ENCODE assay signal across 8 mouse cellular contexts in the genomic region with DNA sequence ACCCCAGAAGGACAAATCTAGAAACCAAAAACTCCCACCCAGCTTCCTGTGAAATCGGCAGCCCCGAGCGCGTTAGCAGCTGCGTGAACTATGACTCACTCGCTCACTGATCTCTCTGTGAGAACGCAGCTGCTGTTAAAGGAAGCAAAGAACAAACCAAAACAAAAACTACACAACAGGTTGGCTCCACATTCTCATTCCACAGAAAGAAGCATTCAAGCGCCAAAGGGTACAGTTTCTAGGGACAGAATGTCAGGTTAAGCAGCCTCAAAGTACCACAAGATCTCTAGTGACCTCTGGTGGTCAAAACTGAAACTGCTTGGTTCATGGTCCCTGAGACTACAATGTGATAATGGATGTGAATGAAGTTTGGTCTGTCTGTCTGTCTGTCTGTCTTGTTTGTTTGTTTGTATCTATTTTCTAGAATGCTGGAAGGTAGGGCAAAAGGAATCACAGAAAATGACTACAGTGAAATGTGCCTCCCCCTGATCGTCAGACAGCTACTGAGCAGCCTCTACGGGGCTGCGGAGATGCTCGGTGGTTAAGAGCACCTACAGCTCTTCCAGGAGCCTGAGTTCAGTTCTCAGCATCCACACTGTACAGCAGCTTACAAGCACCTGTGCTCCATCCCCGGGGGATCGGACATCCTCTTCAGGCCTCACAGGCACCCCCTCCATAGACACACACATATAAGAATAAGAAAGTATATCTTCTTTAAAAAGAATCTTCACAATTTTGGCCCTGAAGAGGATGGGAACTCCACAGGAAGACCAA. TPM values are rescaled to one million over a fixed set of nuclear protein-coding genes. Genes with fewer than 3 reads are reported as not detected.
A peak's percentile ranks its signal among the peaks of the same experiment; 100 is the strongest.
DNase-seq lines count a peak whose midpoint lies in the region; ATAC-seq and TF ChIP-seq lines count a peak whose summit lies in the region.

No protein-coding gene starts in this region.

- H3K4me3 ChIP-seq in bone marrow macrophage, adult 2 months (ENCODE audit: insufficient read depth, low read length): peak overlapping the region; percentile 49
- H3K4me3 ChIP-seq in embryonic facial prominence, embryonic 15.5 days (replicated peaks): peak overlapping the region; percentile 39
- peak overlapping the region; percentile 45 for H3K4me3 ChIP-seq in heart, embryonic 13.5 days
- peak overlapping the region; percentile 35 for H3K4me3 ChIP-seq in kidney, postnatal 0 days (replicated peaks; ENCODE audit: low read depth, low read length)

- DNase-seq in CD8-positive naive resting alpha-beta T cell, adult 2 months (ENCODE audit: low read depth in 2 of 2, low spot score in 2 of 2): peak; percentile 78 to 87
- peak; percentile 90 for DNase-seq in kidney, postnatal 0 days (ENCODE audit: low spot score)
- DNase-seq in liver: peak; percentile 50
- DNase-seq in monocyte, adult 2 months (ENCODE audit: low read depth in 1 of 2, low spot score in 2 of 2): peak; percentile 10 to 31
- peak; percentile 86 for DNase-seq in splenic B cell, adult 2 months (ENCODE audit: low read depth, low spot score)

- H3K27me3 ChIP-seq in embryonic facial prominence, embryonic 15.5 days: no peaks in the 10 kb centered on the region
- peaks cover 9% of the 10 kb centered on the region; the same call in 1 of the 2 replicates for H3K27me3 ChIP-seq in heart, embryonic 13.5 days (replicated peaks)
- no peaks in the 10 kb centered on the region for H3K27me3 ChIP-seq in kidney, postnatal 0 days (ENCODE audit: insufficient read depth, low read length)
- no peaks in the 10 kb centered on the region for H3K27me3 ChIP-seq in splenic B cell, adult 2 months (ENCODE audit: control insufficient read depth, insufficient read depth, low read length, poor library complexity, severe bottlenecking)

- no peak overlapping the region for H3K27ac ChIP-seq in bone marrow macrophage, adult 2 months (ENCODE audit: insufficient read depth, low read depth, low read length)
- peak overlapping the region; percentile 48; the same call in 1 of the 2 replicates for H3K27ac ChIP-seq in embryonic facial prominence, embryonic 15.5 days (replicated peaks)
- no peak overlapping the region for H3K27ac ChIP-seq in heart, embryonic 13.5 days (replicated peaks)
- H3K27ac ChIP-seq in kidney, postnatal 0 days: no peak overlapping the region

- H3K4me1 ChIP-seq in bone marrow macrophage, adult 2 months (ENCODE audit: control insufficient read depth, insufficient read depth, low read length): no peaks in the 10 kb centered on the region
- H3K4me1 ChIP-seq in embryonic facial prominence, embryonic 15.5 days: no peaks in the 10 kb centered on the region
- H3K4me1 ChIP-seq in heart, embryonic 13.5 days: peaks cover 3% of the 10 kb centered on the region; the same call in 1 of the 2 replicates
- no peaks in the 10 kb centered on the region for H3K4me1 ChIP-seq in kidney, postnatal 0 days (replicated peaks; ENCODE audit: insufficient read depth, low read length)

- ATAC-seq in embryonic facial prominence, embryonic 15.5 days (ENCODE audit: insufficient number of reproducible peaks, low FRiP score, low TSS enrichment, low read depth): no peak
- ATAC-seq in heart, embryonic 13.5 days (ENCODE audit: extremely low read depth, insufficient number of reproducible peaks, low FRiP score, low TSS enrichment): no peak
- ATAC-seq in kidney, postnatal 0 days (replicated peaks; ENCODE audit: low FRiP score, low read depth): peak; percentile 44

- TF ChIP-seq CTCF in bone marrow macrophage, adult 2 months (IDR thresholded peaks at IDR 0.05; ENCODE audit: low read depth, low read length): no peak
- TF ChIP-seq CTCF in kidney, postnatal 0 days (IDR thresholded peaks at IDR 0.05; ENCODE audit: low read depth): peak; percentile 99

- H3K9me3 ChIP-seq in embryonic facial prominence, embryonic 15.5 days (replicated peaks): no peaks in the 10 kb centered on the region
- H3K9me3 ChIP-seq in heart, embryonic 13.5 days: no peaks in the 10 kb centered on the region
- H3K9me3 ChIP-seq in kidney, postnatal 0 days (replicated peaks; ENCODE audit: low read length): no peaks in the 10 kb centered on the region

- 39% methylated on average over 14 of the region's 14 CpGs for WGBS in embryonic facial prominence, embryonic 15.5 days
- WGBS in heart, embryonic 13.5 days: 48% methylated on average over 14 of the region's 14 CpGs
- WGBS in kidney, postnatal 0 days: 36% methylated on average over 14 of the region's 14 CpGs

- no peaks in the 10 kb centered on the region for H3K36me3 ChIP-seq in embryonic facial prominence, embryonic 15.5 days
- no peaks in the 10 kb centered on the region for H3K36me3 ChIP-seq in heart, embryonic 13.5 days
- H3K36me3 ChIP-seq in kidney, postnatal 0 days (ENCODE audit: insufficient read depth, low read length): no peaks in the 10 kb centered on the region
- H3K36me3 ChIP-seq in splenic B cell, adult 2 months (ENCODE audit: control insufficient read depth, insufficient read depth, low read length, poor library complexity, severe bottlenecking): no peaks in the 10 kb centered on the region

- TF ChIP-seq POLR2A in bone marrow macrophage, adult 2 months (IDR thresholded peaks at IDR 0.05; ENCODE audit: borderline replicate concordance, low read depth, low read length): no peak

- peak overlapping the region; percentile 60 for H3K4me2 ChIP-seq in embryonic facial prominence, embryonic 15.5 days (replicated peaks)
- H3K4me2 ChIP-seq in heart, embryonic 13.5 days: peak overlapping the region; percentile 69
- H3K4me2 ChIP-seq in kidney, postnatal 0 days (ENCODE audit: low read length): peak overlapping the region; percentile 67

- 0 out of 2 replicates have a peak overlapping the region, but pooled peaks have one; percentile 18 for H3K9ac ChIP-seq in embryonic facial prominence, embryonic 15.5 days
- H3K9ac ChIP-seq in heart, embryonic 13.5 days: peak overlapping the region; percentile 71
- peak overlapping the region; percentile 40; the same call in 1 of the 2 replicates for H3K9ac ChIP-seq in kidney, postnatal 0 days (ENCODE audit: low read depth, low read length)

RNA-seq across cellular contexts. Expression of gene Ect2l, which starts 13.3 kb away (rescaled TPM):
- not detected in 2 replicates for polyA plus RNA-seq in bone marrow macrophage, adult 2 months (2012; ENCODE audit: insufficient read depth, insufficient read length, missing spikeins)
- 1.0 and 1.2 TPM in 2 replicates for polyA plus RNA-seq in embryonic facial prominence, embryonic 15.5 days (2015; fragmentation: Nextera tagmentation; extraction: Ambion mirVana)
- polyA plus RNA-seq in heart, embryonic 13.5 days (2015; fragmentation: Nextera tagmentation; extraction: Ambion mirVana): 0.19 TPM in 1 of 2 replicates, not detected in the other
- polyA plus RNA-seq in kidney, postnatal 0 days (2015; fragmentation: Nextera tagmentation; extraction: Ambion mirVana): 0.17 and 0.19 TPM in 2 replicates

RNA-seq across cellular contexts. Expression of gene Ccdc28a, which starts 37.4 kb away (rescaled TPM):
- 15.7 and 18.7 TPM in 2 replicates for polyA plus RNA-seq in bone marrow macrophage, adult 2 months (2012; ENCODE audit: insufficient read depth, insufficient read length, missing spikeins)
- 14.9 and 19.1 TPM in 2 replicates for polyA plus RNA-seq in embryonic facial prominence, embryonic 15.5 days (2015; fragmentation: Nextera tagmentation; extraction: Ambion mirVana)
- 7.2 and 8.2 TPM in 2 replicates for polyA plus RNA-seq in heart, embryonic 13.5 days (2015; fragmentation: Nextera tagmentation; extraction: Ambion mirVana)
- 16.5 and 19.3 TPM in 2 replicates for polyA plus RNA-seq in kidney, postnatal 0 days (2015; fragmentation: Nextera tagmentation; extraction: Ambion mirVana)

Comparison
In these comparisons a context has a peak if more than half of its experiments do, and no peak if none do; other contexts are left out.
1. DNase-seq: peak in every context shown above with its lines; median percentile 90 in kidney, postnatal 0 days; 86 in splenic B cell, adult 2 months; 82 in CD8-positive naive resting alpha-beta T cell, adult 2 months; 50 in liver; 20 in monocyte, adult 2 months.
2. H3K9ac ChIP-seq: peak in every context shown above with its lines; median percentile 71 in heart, embryonic 13.5 days; 40 in kidney, postnatal 0 days; 18 in embryonic facial prominence, embryonic 15.5 days.